Mouse (Mus musculus): ENCODE results near the gene Lipm. TPM values are rescaled to one million over a fixed set of nuclear protein-coding genes. Genes with fewer than 3 reads are reported as not detected.

The Lipm gene
- polyA plus RNA-seq, 1 experiment from 2014 or later, result not detected

Small RNA genes lying within 50 kb of the gene (microRNA-seq; reads per million reads assigned to microRNA genes)
- not detected for gene Gm23334

Other genes starting within 250 kb of the Lipm start
- gene Lipf, start 139.7 kb upstream of the Lipm start, polyA plus RNA-seq (2014; fragmentation: Nextera tagmentation; extraction: Ambion mirVana), result not detected in 2 replicates
- gene Lipk, start 92.6 kb upstream of the Lipm start, polyA plus RNA-seq (2014; fragmentation: Nextera tagmentation; extraction: Ambion mirVana), result not detected in 2 replicates
- not detected in 2 replicates for gene Lipn, start 33.6 kb upstream of the Lipm start, polyA plus RNA-seq (2014; fragmentation: Nextera tagmentation; extraction: Ambion mirVana)
- not detected in 2 replicates for gene Ankrd22, start 65.1 kb downstream of the Lipm start, polyA plus RNA-seq (2014; fragmentation: Nextera tagmentation; extraction: Ambion mirVana)
- gene Stambpl1, start 91.3 kb downstream of the Lipm start, polyA plus RNA-seq (2014; fragmentation: Nextera tagmentation; extraction: Ambion mirVana), result 11.5 and 15.2 TPM in 2 replicates
- 0.59 and 11.3 TPM in 2 replicates for gene Acta2, start 154.7 kb downstream of the Lipm start, polyA plus RNA-seq (2014; fragmentation: Nextera tagmentation; extraction: Ambion mirVana)
- 0.81 and 0.84 TPM in 2 replicates for gene Fas, start 189.7 kb downstream of the Lipm start, polyA plus RNA-seq (2014; fragmentation: Nextera tagmentation; extraction: Ambion mirVana)

Measured in midbrain, embryonic 14.5 days (tissue).